ENCODE assay signal across 9 mouse cellular contexts in genomic region chr3:69897917-69898594, GRCm38 (mm10). TPM values are rescaled to one million over a fixed set of nuclear protein-coding genes. Genes with fewer than 3 reads are reported as not detected.
DNase-seq lines count a peak whose midpoint lies in the region; ATAC-seq and TF ChIP-seq lines count a peak whose summit lies in the region.
"Had no signal": no experiment of that assay in that cellular context is flagged by ENCODE, and none has a peak within 500 bp of the region (broad histone marks: within the 10 kb centered on the region; RNA-seq: fewer than 3 reads in every experiment).

No protein-coding gene starts in this region.

- H3K9me3 ChIP-seq in forebrain, postnatal 0 days (ENCODE audit: low read length) = no peaks in the 10 kb centered on the region
- no peaks in the 10 kb centered on the region for H3K9me3 ChIP-seq in forebrain, embryonic 10.5 days
- no peaks in the 10 kb centered on the region for H3K9me3 ChIP-seq in lung, postnatal 0 days (ENCODE audit: low read length)
- no peaks in the 10 kb centered on the region for H3K9me3 ChIP-seq in limb, embryonic 14.5 days (ENCODE audit: control insufficient read depth, low read length)
- H3K9me3 ChIP-seq: heart, embryonic 13.5 days had no signal

- H3K27ac ChIP-seq in forebrain, postnatal 0 days (ENCODE audit: low read depth, low read length) = no peak overlapping the region
- no peak overlapping the region for H3K27ac ChIP-seq in forebrain, embryonic 10.5 days
- H3K27ac ChIP-seq in lung, postnatal 0 days (ENCODE audit: low read length) = no peak overlapping the region
- no peak overlapping the region for H3K27ac ChIP-seq in cerebellum, adult 2 months (ENCODE audit: insufficient read depth, low read length)
- H3K27ac ChIP-seq in limb, embryonic 14.5 days (replicated peaks; ENCODE audit: low read depth, low read length) = no peak overlapping the region
- H3K27ac ChIP-seq: heart, embryonic 13.5 days had no signal

- TF ChIP-seq CTCF in forebrain, postnatal 0 days (IDR thresholded peaks at IDR 0.05; ENCODE audit: low read depth) = peak; percentile 55
- TF ChIP-seq CTCF in lung, postnatal 0 days (IDR thresholded peaks at IDR 0.05) = peak; percentile 57
- no peak for TF ChIP-seq CTCF in cerebellum, adult 2 months (IDR thresholded peaks at IDR 0.05; ENCODE audit: borderline replicate concordance, insufficient read depth, low read depth, low read length)

- H3K4me1 ChIP-seq in forebrain, postnatal 0 days (ENCODE audit: insufficient read depth) = no peaks in the 10 kb centered on the region
- H3K4me1 ChIP-seq in forebrain, embryonic 10.5 days = no peaks in the 10 kb centered on the region
- H3K4me1 ChIP-seq in lung, postnatal 0 days (ENCODE audit: insufficient read depth, low read depth, low read length) = no peaks in the 10 kb centered on the region
- no peaks in the 10 kb centered on the region for H3K4me1 ChIP-seq in cerebellum, adult 2 months (ENCODE audit: control insufficient read depth, insufficient read depth, low read length)
- no peaks in the 10 kb centered on the region for H3K4me1 ChIP-seq in limb, embryonic 14.5 days (ENCODE audit: control insufficient read depth, insufficient read depth, low read length)

- no peak for ATAC-seq in forebrain, postnatal 0 days
- no peak for ATAC-seq in lung, postnatal 0 days
- ATAC-seq in limb, embryonic 14.5 days (ENCODE audit: low FRiP score, low read depth) = no peak
- ATAC-seq in inflammation-experienced regulatory T-cells, adult 6 months = no peak

- H3K27me3 ChIP-seq in forebrain, postnatal 0 days (ENCODE audit: insufficient read depth, low read length) = no peaks in the 10 kb centered on the region
- H3K27me3 ChIP-seq in forebrain, embryonic 10.5 days (ENCODE audit: poor library complexity, severe bottlenecking) = no peaks in the 10 kb centered on the region
- H3K27me3 ChIP-seq in lung, postnatal 0 days (replicated peaks; ENCODE audit: insufficient read depth, low read length) = no peaks in the 10 kb centered on the region
- H3K27me3 ChIP-seq in cerebellum, adult 2 months (ENCODE audit: control insufficient read depth, insufficient read depth, low read length) = no peaks in the 10 kb centered on the region
- no peaks in the 10 kb centered on the region for H3K27me3 ChIP-seq in limb, embryonic 14.5 days (ENCODE audit: control insufficient read depth, insufficient read depth, low read length)
- H3K27me3 ChIP-seq: heart, embryonic 13.5 days had no signal

- H3K4me3 ChIP-seq in forebrain, postnatal 0 days (ENCODE audit: low read depth, low read length) = no peak overlapping the region
- no peak overlapping the region for H3K4me3 ChIP-seq in forebrain, embryonic 10.5 days
- H3K4me3 ChIP-seq in lung, postnatal 0 days (ENCODE audit: low read depth, low read length) = no peak overlapping the region
- H3K4me3 ChIP-seq in cerebellum, adult 2 months (replicated peaks; ENCODE audit: insufficient read depth, low read depth, low read length) = no peak overlapping the region
- H3K4me3 ChIP-seq in limb, embryonic 14.5 days (replicated peaks; ENCODE audit: low read length) = no peak overlapping the region
- H3K4me3 ChIP-seq: heart, embryonic 13.5 days had no signal

- H3K9ac ChIP-seq in forebrain, postnatal 0 days = no peak overlapping the region
- H3K9ac ChIP-seq in lung, postnatal 0 days (replicated peaks; ENCODE audit: low read depth) = no peak overlapping the region
- H3K9ac ChIP-seq in limb, embryonic 14.5 days (ENCODE audit: low read depth, low read length, severe bottlenecking) = no peak overlapping the region
- H3K9ac ChIP-seq: heart, embryonic 13.5 days had no signal

- TF ChIP-seq POLR2A in cerebellum, adult 2 months (IDR thresholded peaks at IDR 0.05; ENCODE audit: borderline replicate concordance, insufficient read depth, low read length) = no peak
- TF ChIP-seq POLR2A in limb, embryonic 14.5 days (IDR thresholded peaks at IDR 0.05; ENCODE audit: borderline replicate concordance, extremely low read depth, insufficient read depth, insufficient read length) = no peak

- H3K36me3 ChIP-seq in forebrain, postnatal 0 days (ENCODE audit: insufficient read depth) = no peaks in the 10 kb centered on the region
- H3K36me3 ChIP-seq in forebrain, embryonic 10.5 days (replicated peaks) = no peaks in the 10 kb centered on the region
- H3K36me3 ChIP-seq in lung, postnatal 0 days (ENCODE audit: insufficient read depth, low read length) = no peaks in the 10 kb centered on the region
- H3K36me3 ChIP-seq in limb, embryonic 14.5 days (ENCODE audit: control insufficient read depth, insufficient read depth, low read length) = no peaks in the 10 kb centered on the region
- H3K36me3 ChIP-seq: heart, embryonic 13.5 days had no signal

- H3K4me2 ChIP-seq in forebrain, postnatal 0 days (ENCODE audit: low read depth) = no peak overlapping the region
- no peak overlapping the region for H3K4me2 ChIP-seq in lung, postnatal 0 days (replicated peaks; ENCODE audit: low read depth, low read length)
- H3K4me2 ChIP-seq in limb, embryonic 14.5 days (replicated peaks; ENCODE audit: low read depth, low read length, severe bottlenecking) = no peak overlapping the region
- H3K4me2 ChIP-seq: heart, embryonic 13.5 days had no signal

- 74% methylated on average over 7 of the region's 8 CpGs for WGBS in forebrain, postnatal 0 days
- 83% methylated on average over 7 of the region's 8 CpGs for WGBS in forebrain, embryonic 10.5 days
- WGBS in lung, postnatal 0 days = 73% methylated on average over 7 of the region's 8 CpGs
- 57% methylated on average over 7 of the region's 8 CpGs for WGBS in cerebellum, adult 2 months
- 72% methylated on average over 7 of the region's 8 CpGs for WGBS in limb, embryonic 14.5 days

- TF ChIP-seq EP300 in lung, postnatal 0 days (IDR thresholded peaks at IDR 0.05) = no peak

- DNase-seq in forebrain, postnatal 0 days = peak; percentile 59
- DNase-seq in forebrain, embryonic 10.5 days (ENCODE audit: extremely low spot score, low spot score) = no peak
- DNase-seq in lung, postnatal 0 days (ENCODE audit: low spot score) = peak; percentile 65
- DNase-seq in lung, postnatal 4 days = no peak
- peak; percentile 47 to 60 for DNase-seq in cerebellum, adult 2 months
- peak; percentile 53 for DNase-seq in limb, embryonic 14.5 days (ENCODE audit: low spot score)
- no peak for DNase-seq in urinary bladder, postnatal 25 days (ENCODE audit: low spot score)

RNA-seq across cellular contexts. Expression of gene Sptssb, which starts 38.3 kb away (rescaled TPM):
- 0.62 and 0.67 TPM in 2 replicates for total RNA-seq in forebrain, postnatal 0 days (2014; rRNA removed)
- 0.65 and 1.3 TPM in 2 replicates for polyA plus RNA-seq in forebrain, postnatal 0 days (2015; fragmentation: Nextera tagmentation; extraction: Ambion mirVana)
- not detected in 2 replicates for polyA plus RNA-seq in forebrain, embryonic 10.5 days (2016; fragmentation: Nextera tagmentation; extraction: Ambion mirVana)
- polyA plus RNA-seq in lung, postnatal 0 days (2015; fragmentation: Nextera tagmentation; extraction: Ambion mirVana) = 4.1 and 5.0 TPM in 2 replicates
- polyA plus RNA-seq in cerebellum, adult 2 months (2012; rRNA removed) = 31.7 and 36.1 TPM in 2 replicates
- 0.19 and 0.48 TPM in 2 replicates for polyA plus RNA-seq in limb, embryonic 14.5 days (2012; rRNA removed)
- polyA plus RNA-seq in limb, embryonic 14.5 days (2014; fragmentation: Nextera tagmentation; extraction: Ambion mirVana) = 0.50 TPM in 1 of 2 replicates, not detected in the other
- not detected for polyA plus RNA-seq in inflammation-experienced regulatory T-cells, adult 6 months (2017; shearing (Covaris generic))

Comparison
In these comparisons a context has a peak if more than half of its experiments do, and no peak if none do; other contexts are left out.
1. DNase-seq: peak in forebrain, postnatal 0 days (single experiment), lung, postnatal 0 days (single experiment), cerebellum, adult 2 months (2 of 2) and limb, embryonic 14.5 days (single experiment); none in forebrain, embryonic 10.5 days (single experiment), lung, postnatal 4 days (0 of 2) and urinary bladder, postnatal 25 days (single experiment).